Mouse (Mus musculus) midbrain, embryonic 12.5 days (tissue): ENCODE results near the gene Sh3d21. TPM values are rescaled to one million over a fixed set of nuclear protein-coding genes. Genes with fewer than 3 reads are reported as not detected.

Experiments used
- ATAC-seq: fragments of 200-750 bp; cut with Nextera tagmentation; 2 replicates; pipeline ENCODE4 v1.8.0; 2017; ENCODE audit warnings: low read depth, moderate TSS enrichment, moderate library complexity; ENCODE audit not compliant: low FRiP score
- H3K27ac ChIP-seq: fragments of 300-500 bp; sonication (generic); replicated peaks from 2 replicates; pipeline ENCODE4 v1.5.1; 2016; ENCODE audit warnings: mild to moderate bottlenecking
- H3K27me3 ChIP-seq: fragments of 300-500 bp; sonication (generic); 2 replicates; pipeline ENCODE4 v1.6.1; 2016; ENCODE audit warnings: mild to moderate bottlenecking
- H3K36me3 ChIP-seq: fragments of 300-500 bp; sonication (generic); 2 replicates; pipeline ENCODE4 v1.6.1; 2016
- H3K4me1 ChIP-seq: fragments of 300-500 bp; sonication (generic); 2 replicates; pipeline ENCODE4 v1.6.1; 2016
- H3K4me2 ChIP-seq: fragments of 300-500 bp; sonication (generic); replicated peaks from 2 replicates; pipeline ENCODE4 v1.6.1; 2016; ENCODE audit warnings: mild to moderate bottlenecking, moderate library complexity
- H3K4me3 ChIP-seq: fragments of 300-500 bp; sonication (generic); 2 replicates; pipeline ENCODE4 v1.5.1; 2016; ENCODE audit warnings: mild to moderate bottlenecking
- H3K9ac ChIP-seq: fragments of 300-500 bp; sonication (generic); replicated peaks from 2 replicates; pipeline ENCODE4 v1.6.1; 2016; ENCODE audit warnings: mild to moderate bottlenecking, moderate library complexity
- H3K9me3 ChIP-seq: fragments of 300-500 bp; sonication (generic); 2 replicates; pipeline ENCODE4 v1.6.1; 2016; ENCODE audit warnings: mild to moderate bottlenecking
- WGBS: fragments of 180-500 bp; shearing (Covaris S2); methylation state at CpG from one replicate; pipeline ENCODE4 v1.1.7; 2016; 5-methylcytosine and 5-hydroxymethylcytosine counted together
- polyA plus RNA-seq: library from polyadenylated mRNA; unstranded; fragments of >200 nt; fragmentation: Nextera tagmentation; extraction: Ambion mirVana; gene quantifications from 2 replicates; pipeline ENCODE4 v1.2.1, GENCODE M21; 2016

The Sh3d21 gene
- polyA plus RNA-seq, 1 experiment from 2014 or later, result 1.7 TPM

- peak overlapping the region; percentile 71 for H3K4me3 ChIP-seq
- no peaks in the 10 kb centered on the region for H3K9me3 ChIP-seq
- H3K36me3 ChIP-seq, result peaks cover 6% of the 10 kb centered on the region
- peak; percentile 41; the same call in 1 of the 2 replicates for ATAC-seq
- 2% methylated on average over 15 of the region's 15 CpGs for WGBS
- H3K4me2 ChIP-seq, result peak overlapping the region; percentile 85
- peak overlapping the region; percentile 58 for H3K9ac ChIP-seq
- peak overlapping the region; percentile 85 for H3K27ac ChIP-seq
- peaks cover 34% of the 10 kb centered on the region for H3K4me1 ChIP-seq
- H3K27me3 ChIP-seq, result no peaks in the 10 kb centered on the region
These were observed 60.2 kb downstream of the Sh3d21 start for GRCm38 (mm10) chr4:126103057-126103581.

GRCm38 (mm10) chr4:126102061-126102841 lies 61.0 kb downstream of the Sh3d21 start:
- Histone ChIP-seq H3K4me2 (peak overlapping the region; percentile 85), H3K4me1 (peaks cover 31% of the 10 kb centered on the region), H3K4me3 (no peak overlapping the region), H3K36me3 (peaks cover 6% of the 10 kb centered on the region), H3K27ac (peak overlapping the region; percentile 85; the same call in 1 of the 2 replicates), H3K9ac (no peak overlapping the region), H3K9me3 (no peaks in the 10 kb centered on the region), H3K27me3 (no peaks in the 10 kb centered on the region)
- 41% methylated on average over 7 of the region's 7 CpGs for WGBS
- no peak for ATAC-seq

- Histone ChIP-seq H3K27me3 (no peaks in the 10 kb centered on the region), H3K4me1 (peaks cover 33% of the 10 kb centered on the region), H3K9me3 (no peaks in the 10 kb centered on the region), H3K4me3 (no peak overlapping the region), H3K4me2 (no peak overlapping the region), H3K36me3 (peaks cover 6% of the 10 kb centered on the region), H3K9ac (no peak overlapping the region), H3K27ac (no peak overlapping the region)
- 84% methylated on average over 3 of the region's 3 CpGs for WGBS
- ATAC-seq, result no peak
These were observed 62.5 kb downstream of the Sh3d21 start for GRCm38 (mm10) chr4:126100764-126101163.

Other genes starting within 250 kb of the Sh3d21 start
- gene Csf3r, start 138.9 kb downstream of the Sh3d21 start, polyA plus RNA-seq, result 0.21 and 0.50 TPM in 2 replicates
- 129 and 136 TPM in 2 replicates for gene Mrps15, start 116.6 kb downstream of the Sh3d21 start, polyA plus RNA-seq
- 31.6 and 31.8 TPM in 2 replicates for gene Oscp1, start 104.9 kb downstream of the Sh3d21 start, polyA plus RNA-seq
- 42.1 and 42.9 TPM in 2 replicates for gene Lsm10, start 66.9 kb downstream of the Sh3d21 start, polyA plus RNA-seq
- 48.8 and 49.0 TPM in 2 replicates for gene Stk40, start 59.5 kb downstream of the Sh3d21 start, polyA plus RNA-seq
- 18.6 and 26.8 TPM in 2 replicates for gene Eva1b, start 15.7 kb downstream of the Sh3d21 start, polyA plus RNA-seq
- gene Thrap3, start 39.3 kb upstream of the Sh3d21 start, polyA plus RNA-seq, result 265 and 274 TPM in 2 replicates
- 135 and 142 TPM in 2 replicates for gene Map7d1, start 92.9 kb upstream of the Sh3d21 start, polyA plus RNA-seq
- gene Trappc3, start 98.8 kb upstream of the Sh3d21 start, polyA plus RNA-seq, result 103 and 108 TPM in 2 replicates
- gene Col8a2, start 123.3 kb upstream of the Sh3d21 start, polyA plus RNA-seq, result 21.7 and 41.3 TPM in 2 replicates
- gene Adprhl2, start 158.2 kb upstream of the Sh3d21 start, polyA plus RNA-seq, result 67.2 and 70.5 TPM in 2 replicates
- gene Tekt2, start 162.2 kb upstream of the Sh3d21 start, polyA plus RNA-seq, result 4.8 and 5.3 TPM in 2 replicates